Mouse (Mus musculus) brown adipose tissue, adult 24 weeks (tissue): ENCODE measurements around the gene Necab3. TPM values are rescaled to one million over a fixed set of nuclear protein-coding genes. Genes with fewer than 3 reads are reported as not detected.

Source experiments
- H3K27ac ChIP-seq: fragments of 200-500 bp; replicated peaks from 2 replicates; pipeline ENCODE4 v1.5.1; 2012; ENCODE audit warnings: low read depth, mild to moderate bottlenecking, low read length
- H3K4me1 ChIP-seq: fragments of 200-500 bp; 2 replicates; pipeline ENCODE4 v1.6.1; 2012; ENCODE audit warnings: low read length, mixed read lengths; ENCODE audit not compliant: control insufficient read depth, insufficient read depth, insufficient read length
- H3K4me3 ChIP-seq: fragments of 200-500 bp; 2 replicates; pipeline ENCODE4 v1.5.1; 2012; ENCODE audit warnings: low read depth, mild to moderate bottlenecking, low read length, moderate library complexity; ENCODE audit not compliant: insufficient read depth
- polyA plus RNA-seq: library from polyadenylated mRNA; stranded (reverse); fragments of >200 nt; gene quantifications from 2 replicates; pipeline ENCODE4 v1.2.4, GENCODE M21; 2012; ENCODE audit not compliant: missing spikeins, insufficient read depth, insufficient read length

The Necab3 gene
- not detected in 2 replicates for polyA plus RNA-seq

DNA sequence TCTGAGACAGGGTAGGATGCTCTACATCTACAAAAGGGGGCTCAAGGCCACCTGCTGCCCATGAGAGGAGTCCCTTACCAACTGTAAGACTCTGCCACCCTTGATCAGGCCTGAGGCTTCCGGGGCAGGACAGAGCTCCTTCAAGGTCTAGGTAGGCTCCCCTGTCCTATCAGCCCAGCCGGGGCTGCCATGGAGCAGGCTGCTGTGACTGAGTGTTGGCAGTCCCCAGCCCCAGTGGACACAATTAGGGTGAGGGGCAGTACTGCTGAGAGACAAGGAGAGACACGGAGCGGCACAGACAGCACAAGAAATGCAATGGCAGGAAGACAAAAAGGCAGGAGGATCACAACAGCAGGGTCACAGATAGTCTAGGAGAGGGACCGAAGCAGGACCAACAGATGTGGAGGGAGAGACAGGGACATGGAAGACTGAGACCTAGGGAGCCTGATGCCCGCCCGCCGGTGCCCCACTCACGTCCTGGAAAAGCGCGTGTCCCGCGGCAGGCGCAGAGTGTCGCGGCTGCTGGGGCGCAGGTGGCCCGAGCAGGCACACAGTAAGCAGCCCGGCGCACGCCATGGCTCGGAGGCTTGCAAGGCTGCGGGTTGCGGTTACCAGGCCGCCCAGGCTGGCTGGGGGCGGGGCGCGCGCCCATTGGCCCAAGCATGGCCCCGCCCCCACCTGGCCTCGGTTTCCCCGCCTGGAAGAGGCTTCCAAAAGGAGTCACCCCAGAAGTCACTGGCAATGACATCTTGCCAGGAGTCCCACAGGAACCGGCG lies at the start of gene Necab3:
Gene Necab3 (minus strand): TSS at position 627 of the 776 bp plus-strand sequence.
- H3K4me1 ChIP-seq, result no peaks in the 10 kb centered on the region; the same call in 1 of the 2 replicates
- no peak within 1 kb of the TSS for H3K27ac ChIP-seq
- H3K4me3 ChIP-seq, result 0 out of 2 replicates have a peak within 1 kb of the TSS, but pooled peaks have one; percentile 14

DNA sequence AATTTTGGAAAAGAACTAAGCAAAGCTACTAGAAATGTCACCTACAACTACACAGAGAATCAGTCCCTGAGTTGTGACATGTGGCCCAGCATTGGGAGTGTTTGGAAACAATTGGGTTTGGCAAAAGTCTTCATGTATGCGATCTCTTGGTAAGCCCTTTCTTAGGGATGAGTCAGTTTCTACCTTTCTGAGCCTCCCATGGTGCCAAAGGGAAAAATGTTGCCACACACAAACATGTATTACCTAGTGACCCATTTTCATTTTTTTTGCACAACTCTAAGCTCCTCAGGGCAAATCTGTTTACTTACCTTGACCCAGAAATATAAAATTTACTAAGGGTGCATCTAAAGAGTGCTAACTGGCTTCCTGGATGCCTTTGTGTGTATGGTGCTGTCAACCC lies 48.3 kb upstream of the Necab3 start:
- Histone ChIP-seq H3K27ac (no peak overlapping the region), H3K4me1 (peaks cover 7% of the 10 kb centered on the region), H3K4me3 (no peak overlapping the region)

DNA sequence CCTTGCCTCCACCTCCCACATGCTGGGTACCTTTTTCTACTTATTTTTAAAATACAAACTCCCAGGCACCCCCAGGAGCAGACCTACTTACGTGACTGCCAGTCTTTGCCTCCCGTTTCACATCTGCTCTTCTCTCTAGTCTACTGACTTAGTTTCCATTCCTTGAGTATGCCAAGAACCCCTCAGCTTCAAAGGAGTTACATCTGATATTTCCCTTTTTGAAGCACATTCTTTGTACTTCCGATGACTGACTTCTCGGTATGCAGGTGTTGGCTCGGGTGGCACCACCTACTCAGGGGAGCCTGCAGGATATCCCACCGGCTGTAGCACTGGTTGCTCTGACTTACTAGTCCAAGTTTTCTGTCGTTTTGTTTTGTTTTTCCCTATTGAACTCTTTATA lies 45.5 kb upstream of the Necab3 start:
- Histone ChIP-seq H3K27ac (peak overlapping the region; percentile 37), H3K4me3 (peak overlapping the region; percentile 53), H3K4me1 (peaks cover 7% of the 10 kb centered on the region)

DNA sequence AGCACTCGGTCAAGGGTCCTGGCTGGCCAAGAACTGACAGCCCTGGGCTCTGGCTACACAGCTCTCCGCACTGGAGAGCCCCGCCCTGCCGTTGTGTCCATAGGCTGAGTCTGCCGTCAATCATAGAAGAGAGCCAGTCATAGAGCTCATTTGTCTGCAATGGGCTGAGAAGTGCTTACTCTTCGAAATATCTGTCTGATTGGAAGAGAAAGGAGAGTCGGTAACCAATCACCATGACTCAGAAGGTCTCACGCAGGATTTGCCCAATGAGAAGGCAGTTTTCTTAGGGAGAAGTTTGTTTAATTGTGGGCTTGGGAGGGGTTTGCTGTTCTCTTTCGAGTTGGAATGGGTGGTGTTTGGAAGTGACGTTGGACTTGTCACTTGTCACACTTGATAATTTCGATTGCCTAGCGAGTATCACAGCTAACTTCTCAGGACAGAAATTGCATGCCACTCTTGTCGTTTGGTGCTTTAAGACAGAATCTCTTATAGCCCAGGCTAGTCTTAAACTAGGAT lies 45.0 kb upstream of the Necab3 start, which contains the start of gene Pxmp4:
Gene Pxmp4 (minus strand): TSS at position 71 of the 516 bp plus-strand sequence.
- Histone ChIP-seq H3K27ac (peak within 1 kb of the TSS; percentile 70), H3K4me3 (peak within 1 kb of the TSS; percentile 81), H3K4me1 (peaks cover 7% of the 10 kb centered on the region)

DNA sequence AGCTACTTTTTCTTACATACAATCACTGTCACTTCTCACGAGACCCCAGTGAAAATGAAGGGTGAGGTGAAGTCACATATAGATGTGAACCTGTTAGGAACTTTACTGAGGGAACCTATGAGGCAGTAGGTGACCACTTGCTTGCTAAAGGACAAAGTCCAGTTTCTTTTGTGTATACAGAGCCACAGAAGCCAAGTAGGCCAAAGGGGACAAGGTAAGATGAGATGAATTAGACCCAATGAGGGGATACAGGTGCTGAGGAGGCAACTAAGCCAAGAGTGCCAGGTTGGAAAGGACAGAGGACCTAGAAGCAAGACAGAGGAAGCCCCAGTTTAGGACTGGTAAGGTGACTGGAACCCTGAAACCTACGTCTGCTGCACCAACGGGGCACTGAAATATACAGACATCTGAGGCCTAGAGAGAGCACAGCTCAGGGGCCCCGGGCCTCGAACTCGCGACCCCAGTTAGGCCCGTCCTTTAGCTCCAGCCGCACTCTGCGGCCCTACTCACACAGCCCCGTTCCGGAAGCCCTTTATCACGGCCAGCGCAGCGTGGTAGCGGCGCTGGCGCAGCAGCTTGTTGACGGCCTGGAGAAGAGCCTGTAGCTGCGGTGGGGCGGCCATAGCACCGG lies 44.4 kb upstream of the Necab3 start:
- peak overlapping the region; percentile 70 for H3K27ac ChIP-seq
- H3K4me1 ChIP-seq, result peaks cover 5% of the 10 kb centered on the region
- H3K4me3 ChIP-seq, result peak overlapping the region; percentile 81

DNA sequence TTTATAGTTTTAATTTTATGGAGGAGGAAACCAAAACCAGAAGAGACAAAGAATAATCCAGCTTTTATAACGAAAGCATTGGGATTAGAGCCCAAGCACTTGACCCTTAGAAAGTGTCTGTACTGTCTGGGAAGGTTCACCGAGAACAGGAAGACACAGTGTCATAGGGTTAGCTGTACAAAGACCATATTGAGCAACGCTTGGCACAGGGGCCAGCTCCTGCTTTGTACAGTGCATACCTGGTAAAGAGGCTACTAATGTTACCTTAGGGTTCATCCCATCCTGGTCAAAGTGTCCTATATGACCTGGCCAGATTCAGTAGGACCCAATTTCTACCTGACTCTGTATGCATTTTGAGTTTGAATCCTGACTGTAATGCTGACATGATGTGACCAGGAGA lies 42.6 kb upstream of the Necab3 start:
- Histone ChIP-seq H3K4me3 (no peak overlapping the region), H3K27ac (no peak overlapping the region)

DNA sequence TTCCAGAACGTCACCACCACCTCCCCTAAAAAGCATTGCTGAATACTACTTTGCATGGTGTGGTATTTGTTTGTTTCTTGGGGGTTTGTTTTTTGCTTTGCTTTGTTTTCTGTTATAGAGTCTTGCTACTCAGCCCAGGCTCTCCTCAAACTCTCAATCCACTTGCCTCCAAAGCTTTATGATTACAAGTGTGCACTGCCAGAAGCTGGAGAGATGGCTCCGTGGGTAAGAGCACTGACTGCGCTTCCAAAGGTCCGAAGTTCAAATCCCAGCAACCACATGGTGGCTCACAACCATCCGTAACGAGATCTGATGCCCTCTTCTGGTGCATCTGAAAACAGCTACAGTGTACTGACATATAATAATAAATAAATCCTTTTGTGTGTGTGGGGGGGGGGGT lies 41.9 kb upstream of the Necab3 start:
- Histone ChIP-seq H3K4me3 (no peak overlapping the region), H3K27ac (no peak overlapping the region), H3K4me1 (peaks cover 8% of the 10 kb centered on the region)

More for the DNA sequence above, 42.6 kb upstream of the Necab3 start:
- H3K4me1 ChIP-seq, result peaks cover 5% of the 10 kb centered on the region

DNA sequence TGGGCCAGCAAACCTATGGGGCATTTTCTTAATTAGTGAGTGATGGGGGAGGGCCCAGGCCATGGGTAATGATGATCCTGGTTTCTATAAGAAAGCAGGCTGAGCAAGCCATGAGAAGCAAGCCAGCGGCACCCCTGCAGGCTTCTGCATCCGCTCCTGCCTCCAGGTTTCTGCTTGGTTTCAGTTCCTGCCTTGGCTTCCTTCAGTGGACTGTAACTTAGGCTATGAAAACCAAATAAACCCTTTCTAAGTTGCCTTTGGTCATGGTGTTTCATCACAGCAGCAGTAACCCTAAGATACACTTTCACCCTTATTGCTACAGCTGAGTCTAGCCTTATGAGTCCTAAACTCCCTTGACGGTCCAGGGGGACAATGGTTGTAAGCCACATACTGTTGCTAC lies 38.7 kb upstream of the Necab3 start:
- no peak overlapping the region for H3K4me3 ChIP-seq
- H3K27ac ChIP-seq, result no peak overlapping the region
- peaks cover 5% of the 10 kb centered on the region for H3K4me1 ChIP-seq

DNA sequence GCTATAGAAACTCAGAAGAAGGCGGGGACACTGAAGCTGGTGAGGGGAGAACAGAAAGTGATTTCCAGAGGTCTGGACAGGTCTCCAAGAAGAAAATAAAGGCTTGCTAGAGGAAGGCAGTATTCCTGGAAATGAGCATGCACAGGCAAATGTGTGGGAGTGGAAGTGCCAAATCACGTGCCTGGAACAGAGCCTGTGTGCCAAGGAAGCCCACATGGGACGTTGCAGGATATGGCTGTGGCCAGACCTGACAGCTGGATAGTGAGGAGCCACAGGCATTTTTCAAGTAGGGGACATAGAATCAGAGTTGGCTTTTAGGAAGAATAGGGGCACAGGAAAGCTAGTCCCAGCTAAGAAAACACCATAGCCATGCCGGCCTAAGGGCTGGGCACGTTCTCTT lies 37.1 kb upstream of the Necab3 start:
- H3K27ac ChIP-seq, result no peak overlapping the region
- peaks cover 3% of the 10 kb centered on the region for H3K4me1 ChIP-seq
- no peak overlapping the region for H3K4me3 ChIP-seq

DNA sequence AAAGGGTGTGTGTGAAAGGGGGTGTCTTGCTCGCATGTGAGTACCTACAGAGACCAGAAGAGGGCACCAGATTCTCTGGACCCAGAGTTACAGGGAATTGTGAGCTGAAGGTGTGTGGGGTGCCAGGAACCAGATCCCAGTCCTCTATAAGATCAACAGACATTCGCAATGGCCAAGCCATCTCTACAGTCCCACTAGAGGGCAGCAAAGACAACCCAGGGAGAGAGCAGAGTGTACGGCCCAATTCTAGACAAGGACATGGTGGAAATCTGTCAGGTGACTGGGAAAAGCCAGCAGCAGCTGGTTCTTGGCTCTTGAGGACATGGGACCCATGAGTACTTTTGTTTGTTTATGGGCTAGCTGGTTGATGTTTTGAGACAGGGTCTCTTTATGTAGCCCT lies 34.3 kb upstream of the Necab3 start:
- Histone ChIP-seq H3K4me3 (no peak overlapping the region), H3K4me1 (peaks cover 3% of the 10 kb centered on the region), H3K27ac (no peak overlapping the region)

DNA sequence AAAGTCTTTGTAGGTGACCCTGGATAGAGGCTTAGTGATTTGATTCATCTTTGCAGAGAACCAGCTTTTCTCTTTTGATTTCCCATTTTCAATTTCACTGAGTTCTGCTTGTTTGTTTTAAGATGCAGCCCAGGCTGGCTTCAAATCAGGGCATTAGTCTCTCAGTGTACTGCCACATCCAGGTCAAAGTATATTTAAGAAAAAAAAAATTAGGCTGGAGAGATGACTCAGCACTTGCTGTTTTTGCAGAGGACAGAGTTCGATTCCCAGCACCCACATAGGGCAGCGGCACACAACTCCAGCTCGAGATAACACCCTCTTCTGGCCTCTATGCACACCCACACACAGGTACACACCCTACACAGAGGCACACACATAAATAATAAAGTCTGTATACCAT lies 32.5 kb upstream of the Necab3 start:
- peaks cover 3% of the 10 kb centered on the region; the same call in 1 of the 2 replicates for H3K4me1 ChIP-seq
- no peak overlapping the region for H3K4me3 ChIP-seq
- no peak overlapping the region for H3K27ac ChIP-seq

DNA sequence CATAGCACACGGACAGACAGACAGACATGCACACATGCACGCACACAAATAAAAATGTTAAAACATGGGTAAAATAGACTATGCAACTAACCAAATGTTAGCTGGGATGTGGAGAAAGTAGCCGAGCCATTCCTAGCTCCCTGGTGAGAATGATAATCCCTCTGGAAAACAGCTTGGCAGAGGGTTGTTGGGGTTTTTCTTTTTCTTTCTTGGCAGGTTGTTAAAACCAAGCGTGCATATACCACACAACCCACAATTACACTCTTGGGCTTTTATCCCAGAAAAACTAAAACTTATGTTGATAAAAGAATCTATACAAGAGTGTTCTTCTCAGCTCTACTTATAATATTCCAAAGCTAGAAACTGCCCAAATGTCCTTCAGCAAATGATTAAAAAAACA lies 30.4 kb upstream of the Necab3 start:
- H3K4me1 ChIP-seq, result no peaks in the 10 kb centered on the region
- no peak overlapping the region for H3K4me3 ChIP-seq

DNA sequence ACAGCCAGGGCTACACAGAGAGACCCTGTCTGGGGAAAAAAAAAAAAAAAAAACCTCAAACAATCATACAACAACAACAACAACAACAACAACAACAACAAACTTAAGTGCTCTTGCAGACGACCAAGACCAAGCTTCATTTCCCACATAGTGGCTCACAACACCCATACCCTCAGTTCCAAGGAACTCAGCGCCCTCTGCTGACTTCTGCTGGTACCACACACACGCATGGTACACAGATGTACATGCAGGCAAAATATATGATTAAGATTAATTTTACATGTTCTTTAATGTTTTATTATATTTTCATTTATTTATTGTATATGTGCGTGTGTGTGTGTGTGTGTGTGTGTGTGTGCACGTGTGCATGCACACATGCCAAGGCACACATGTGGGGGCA lies 27.7 kb upstream of the Necab3 start:
- H3K4me3 ChIP-seq, result no peak overlapping the region
- no peaks in the 10 kb centered on the region for H3K4me1 ChIP-seq
- no peak overlapping the region for H3K27ac ChIP-seq

More for the DNA sequence above, 30.4 kb upstream of the Necab3 start:
- no peak overlapping the region for H3K27ac ChIP-seq

DNA sequence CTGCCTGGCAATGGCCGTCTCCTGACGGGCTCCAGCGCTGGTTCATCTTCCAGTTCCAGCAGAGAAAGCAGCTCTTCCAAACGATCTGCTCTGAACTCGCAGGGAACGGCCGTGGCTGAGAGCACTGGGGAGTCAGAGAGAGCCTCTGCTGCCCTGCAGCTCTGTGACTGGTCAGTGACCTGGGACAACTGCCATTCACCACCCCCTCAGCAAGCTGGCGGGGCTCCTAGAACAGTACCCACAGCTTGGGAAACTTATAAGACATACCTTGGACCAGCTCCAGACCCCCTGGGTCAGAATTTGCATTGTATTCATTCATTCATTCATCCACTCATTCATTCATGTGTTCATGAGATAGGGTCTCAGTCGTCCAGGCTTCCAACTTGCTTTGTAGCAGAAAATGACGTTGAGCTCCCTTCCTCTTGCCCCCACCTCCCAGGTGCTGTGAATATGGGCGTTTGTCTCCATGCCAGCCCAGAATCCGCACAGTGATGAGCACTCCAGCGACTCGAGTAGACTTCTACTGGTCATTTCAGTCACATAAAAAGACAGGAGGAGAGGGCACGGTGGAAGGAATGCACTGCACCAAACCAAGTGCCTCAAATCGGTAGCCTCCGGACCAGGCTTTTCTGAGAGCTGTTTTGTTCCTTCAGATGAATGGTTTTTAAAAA lies 26.4 kb upstream of the Necab3 start:
- Histone ChIP-seq H3K27ac (no peak overlapping the region), H3K4me3 (no peak overlapping the region), H3K4me1 (0 out of 2 replicates have a peak, but pooled peaks cover 2% of the 10 kb centered on the region)
